Mouse (Mus musculus): ENCODE measurements at regions not wholly inside any gene's neighbourhood (a gene's known extent, or its start where the extent isn't known, plus 50 kb on each side); places are given as distances from the start of the nearest gene placed in this dataset.

DNA sequence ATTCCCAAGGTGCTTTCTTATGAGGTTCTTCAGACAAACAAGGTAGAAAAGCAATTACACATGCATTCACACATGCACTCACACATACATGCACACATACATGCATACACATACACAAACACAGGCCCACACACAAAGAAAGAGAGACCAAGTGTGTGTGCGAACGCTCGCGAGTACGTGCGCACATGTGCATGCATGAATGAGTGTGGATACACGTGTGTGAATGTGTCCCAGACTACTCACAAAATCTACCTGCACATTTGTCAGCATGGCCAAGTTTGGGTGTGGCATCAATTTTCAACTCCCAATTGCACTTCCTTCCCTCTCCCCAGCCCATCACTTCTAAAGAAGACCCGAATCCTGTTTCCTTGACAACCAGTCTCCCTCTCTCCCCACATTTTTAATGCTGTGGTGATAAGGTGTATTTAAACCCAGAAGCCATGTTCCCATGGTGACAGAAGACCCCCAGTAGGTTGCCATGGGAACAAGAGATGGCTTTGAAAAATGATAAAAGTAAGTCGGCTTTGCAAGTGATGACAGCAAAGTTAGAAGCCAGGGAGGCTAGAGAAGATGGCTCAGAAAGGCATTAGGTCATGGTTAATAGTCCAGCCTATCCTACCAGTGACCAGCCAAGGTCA is 206.3 kb downstream of the Rpl10-ps3 start:
- DNase-seq (ENCODE audit: low read depth, low spot score) = no peak

GRCm38 (mm10) chr9:50136636-50136985 is 208.2 kb downstream of the Rpl10-ps3 start:
- no peak for DNase-seq (ENCODE audit: low read depth, low spot score)

DNA sequence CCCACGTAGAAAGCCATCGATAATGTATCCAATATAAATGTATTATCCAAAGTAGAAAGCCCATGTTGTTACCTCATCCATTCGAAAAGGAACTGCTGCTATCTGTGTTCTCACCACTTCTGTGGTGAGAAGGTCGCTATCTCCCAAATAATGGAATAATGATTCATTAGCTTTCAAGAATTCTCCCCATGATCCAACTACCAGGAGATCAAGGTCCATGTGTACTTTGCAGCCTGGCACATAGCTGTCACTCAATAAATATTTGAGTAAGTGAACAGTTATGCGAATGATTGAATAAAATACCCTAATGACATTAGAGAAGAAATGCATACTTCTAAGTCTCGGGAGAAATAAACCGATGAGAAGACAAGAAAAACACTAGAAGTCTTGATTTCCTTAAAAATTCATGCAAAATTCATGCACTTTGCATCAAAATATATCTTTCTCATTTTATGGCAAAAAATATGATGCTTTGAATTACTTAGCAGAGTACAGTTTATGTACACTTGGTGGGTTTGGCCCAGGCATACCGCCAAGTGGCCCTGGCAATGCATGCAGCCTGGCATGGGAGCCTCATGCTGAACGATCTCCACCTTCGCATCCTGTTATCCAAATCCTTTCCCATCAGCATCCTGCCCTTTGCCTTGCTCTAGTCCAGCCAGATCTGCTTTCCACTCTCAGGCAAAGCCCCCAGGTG is 208.7 kb downstream of the Rpl10-ps3 start:
- no peak for DNase-seq (ENCODE audit: low read depth, low spot score)

GRCm38 (mm10) chr9:50124241-50124640 is 220.5 kb downstream of the Rpl10-ps3 start:
- DNase-seq (ENCODE audit: low read depth, low spot score) = no peak

- DNase-seq (ENCODE audit: low read depth, low spot score) = peak; percentile 31
Observed at GRCm38 (mm10) chr9:50120820-50121599, 223.8 kb downstream of the Rpl10-ps3 start.

- no peak for DNase-seq (ENCODE audit: low read depth, low spot score)
Observed at GRCm38 (mm10) chr9:50119412-50119811, 225.4 kb downstream of the Rpl10-ps3 start.

DNA sequence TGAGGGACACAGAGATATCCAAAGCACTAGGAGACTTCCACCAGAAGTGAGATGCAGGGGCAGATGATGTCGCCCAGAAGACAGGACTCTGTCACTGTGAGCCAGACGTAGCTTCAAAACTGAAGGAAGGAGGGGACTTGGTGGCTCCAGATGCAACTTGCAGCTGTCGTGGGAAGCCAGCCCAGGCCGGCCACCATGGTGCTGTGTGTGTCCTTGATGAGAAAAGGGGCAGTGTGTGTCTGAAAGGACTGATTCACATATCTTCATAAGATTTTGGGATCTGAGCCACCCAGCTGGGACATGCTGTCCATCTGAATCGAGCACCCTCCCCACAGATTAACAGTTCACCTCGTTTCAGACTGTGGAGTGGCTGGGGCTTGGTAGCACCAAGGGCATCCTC is 226.2 kb downstream of the Rpl10-ps3 start:
- no peak for DNase-seq (ENCODE audit: low read depth, low spot score)

DNA sequence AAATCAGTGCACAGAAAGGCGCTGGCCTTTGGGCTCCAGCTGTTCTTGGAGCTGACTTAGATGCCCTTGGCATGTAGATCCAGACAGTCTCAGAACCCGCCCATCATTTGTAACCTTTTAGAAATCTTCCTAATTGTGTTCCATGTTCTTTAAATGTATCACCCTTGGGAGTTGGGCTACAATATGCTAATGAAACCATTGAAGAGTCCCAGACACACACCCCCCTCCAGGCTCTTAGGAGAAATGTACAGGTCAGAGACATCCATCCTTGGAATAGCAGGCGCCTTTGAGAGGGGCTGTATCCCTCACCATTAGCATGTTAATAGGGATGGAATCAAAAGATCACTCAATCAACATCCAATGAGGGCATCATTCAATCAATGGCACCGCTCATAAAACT is 238.2 kb downstream of the Rpl10-ps3 start:
- DNase-seq (ENCODE audit: low read depth, low spot score) = no peak

GRCm38 (mm10) chr9:50102766-50103165 is 242.0 kb downstream of the Rpl10-ps3 start:
- no peak for DNase-seq (ENCODE audit: low read depth, low spot score)

- DNase-seq (ENCODE audit: low read depth, low spot score) = no peak
Observed at GRCm38 (mm10) chr9:50101061-50101460, 243.7 kb downstream of the Rpl10-ps3 start.

DNA sequence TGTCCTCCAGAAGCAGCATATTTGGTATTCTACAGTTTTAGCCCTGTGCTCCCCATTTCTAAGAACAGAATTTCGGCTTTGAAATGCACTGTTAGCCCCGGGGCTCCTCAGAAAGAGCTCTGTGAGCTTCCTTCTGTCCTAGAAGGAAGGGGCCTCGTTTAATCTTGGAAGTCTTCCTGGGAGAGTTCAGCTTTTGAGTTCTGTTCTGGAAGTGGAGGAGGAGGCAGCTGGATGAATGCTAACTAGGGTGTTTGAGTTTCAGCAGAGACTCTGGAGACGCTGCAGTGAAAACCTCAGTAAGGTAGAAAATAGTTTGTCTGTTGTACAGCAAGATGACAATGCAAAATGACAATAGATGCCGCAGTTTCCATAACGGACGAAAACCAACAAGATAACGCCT is 253.8 kb downstream of the Rpl10-ps3 start:
- no peak for DNase-seq (ENCODE audit: low read depth, low spot score)

DNA sequence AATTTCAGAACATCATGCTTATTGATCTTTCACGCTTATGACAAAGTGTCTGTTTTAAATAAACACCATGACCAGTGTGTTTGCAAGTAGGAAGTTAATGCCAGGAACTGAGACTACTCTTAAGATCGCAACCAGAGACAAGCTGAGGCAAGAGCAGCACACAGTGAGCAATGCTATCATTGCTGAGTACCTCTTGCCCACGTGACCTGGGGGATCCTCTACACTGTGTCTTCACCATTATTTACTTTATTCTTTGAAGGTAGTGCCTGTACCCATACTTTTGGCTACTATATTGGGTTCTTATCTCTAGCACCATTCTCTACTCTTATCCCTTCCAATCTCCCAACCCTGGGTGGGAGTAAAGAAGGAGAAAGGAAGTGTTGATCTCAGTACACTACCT is 254.9 kb downstream of the Rpl10-ps3 start:
- no peak for DNase-seq (ENCODE audit: low read depth, low spot score)

- no peak for DNase-seq (ENCODE audit: low read depth, low spot score)
Observed at GRCm38 (mm10) chr9:50080205-50080604, 264.6 kb downstream of the Rpl10-ps3 start.

GRCm38 (mm10) chr9:50068576-50068975 is 269.9 kb upstream of the Ncam1 start:
- no peak for DNase-seq (ENCODE audit: low read depth, low spot score)

DNA sequence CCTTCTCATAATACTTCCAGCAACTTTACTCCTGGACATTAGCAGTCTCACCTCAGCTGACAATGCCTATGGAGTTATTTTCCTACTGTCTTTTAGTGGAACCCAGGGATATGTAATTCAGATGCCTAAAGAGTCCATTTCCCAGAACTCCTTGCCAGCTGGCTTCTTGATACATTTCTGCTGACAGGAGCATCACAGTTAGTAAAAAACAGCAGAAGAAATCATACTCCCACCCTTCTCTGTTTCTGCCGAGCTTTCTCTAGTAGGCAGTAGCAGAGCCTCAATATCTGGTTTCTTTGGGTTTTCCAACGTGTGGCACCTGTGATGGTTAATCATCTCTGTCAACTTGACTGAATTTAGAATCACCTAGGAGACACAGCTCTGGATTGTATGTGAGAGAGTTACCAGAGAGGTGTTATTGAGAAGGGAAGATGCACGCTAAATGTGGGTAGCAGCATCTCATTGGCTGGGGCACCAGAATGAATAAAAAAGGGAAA is 269.1 kb upstream of the Ncam1 start:
- no peak for DNase-seq (ENCODE audit: low read depth, low spot score)

DNA sequence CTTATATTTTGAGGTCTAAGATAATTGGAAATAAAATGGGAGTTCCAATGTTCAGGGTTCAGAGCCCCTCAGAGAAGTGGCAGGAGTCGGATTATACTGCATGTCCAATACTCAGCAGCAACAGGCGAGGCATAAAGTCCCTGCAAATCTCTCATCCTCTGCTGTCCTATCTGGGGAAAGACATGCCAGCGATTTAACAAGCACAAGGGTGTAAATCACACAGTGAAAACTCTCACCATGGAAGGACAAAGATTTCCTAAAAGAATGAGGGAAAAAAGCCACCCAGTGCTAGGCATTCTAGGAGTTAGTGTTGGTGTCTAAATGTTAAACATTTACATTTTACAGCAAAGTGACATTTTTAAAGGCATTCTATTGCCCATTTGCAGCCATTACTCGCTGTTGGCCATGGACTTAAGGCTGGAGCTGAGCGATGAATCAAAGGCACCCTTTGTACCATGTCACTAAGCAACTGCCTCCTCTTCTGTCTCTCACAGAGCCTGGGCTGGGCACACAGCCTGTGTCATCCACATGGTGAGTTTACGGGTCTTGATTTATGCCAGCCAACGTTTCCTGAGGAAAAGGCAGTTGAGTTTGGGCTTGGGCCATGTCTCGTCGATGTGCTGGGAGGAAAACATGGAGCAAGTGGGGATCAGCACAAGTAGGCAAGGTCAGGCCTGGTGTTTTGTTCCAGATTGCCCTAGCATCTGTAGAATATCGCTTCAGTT is 265.9 kb upstream of the Ncam1 start:
- no peak for DNase-seq (ENCODE audit: low read depth, low spot score)

- DNase-seq (ENCODE audit: low read depth, low spot score) = no peak
Observed at GRCm38 (mm10) chr9:50038231-50038630, 239.5 kb upstream of the Ncam1 start.

- DNase-seq (ENCODE audit: low read depth, low spot score) = peak; percentile 56
Observed at GRCm38 (mm10) chr9:50032322-50033158, 233.8 kb upstream of the Ncam1 start.

DNA sequence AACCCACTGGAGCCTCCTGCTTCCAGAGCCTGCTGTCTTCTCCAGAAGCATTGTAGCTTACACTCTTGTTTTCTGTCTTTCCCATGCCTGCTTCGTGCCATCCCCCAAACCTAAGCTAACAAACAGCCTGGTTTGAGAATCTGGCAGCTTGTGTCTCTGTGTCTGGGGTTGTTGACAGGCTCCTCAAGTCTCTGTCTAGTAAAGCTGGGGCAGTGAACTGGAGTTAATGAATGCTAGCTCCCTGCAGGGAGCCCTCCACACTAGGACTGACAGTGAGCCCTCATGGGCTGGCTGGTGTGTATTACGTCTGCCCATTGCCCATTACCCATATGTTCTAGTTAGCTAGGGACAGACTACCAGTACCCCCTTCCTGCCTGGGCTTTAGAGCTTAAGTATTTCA is 232.6 kb upstream of the Ncam1 start:
- no peak for DNase-seq (ENCODE audit: low read depth, low spot score)

- peak; percentile 71 for DNase-seq (ENCODE audit: low read depth, low spot score)
Observed at GRCm38 (mm10) chr9:50029030-50029429, 230.3 kb upstream of the Ncam1 start.

GRCm38 (mm10) chr9:50028573-50028972 is 229.8 kb upstream of the Ncam1 start:
- DNase-seq (ENCODE audit: low read depth, low spot score) = no peak
